Mouse (Mus musculus) embryonic facial prominence, embryonic 15.5 days (tissue): ENCODE data around the gene Tshz2. TPM values are rescaled to one million over a fixed set of nuclear protein-coding genes. Genes with fewer than 3 reads are reported as not detected.

ENCODE experiments used
- ATAC-seq: fragments of 200-750 bp; cut with Nextera tagmentation; 2 replicates; pipeline ENCODE4 v1.8.0; 2017; ENCODE audit warnings: low read depth, moderate TSS enrichment; ENCODE audit not compliant: insufficient number of reproducible peaks, low FRiP score, low TSS enrichment
- H3K27ac ChIP-seq: fragments of 300-500 bp; sonication (generic); replicated peaks from 2 replicates; pipeline ENCODE4 v1.5.1; 2015; ENCODE audit warnings: mild to moderate bottlenecking, inconsistent platforms
- H3K27me3 ChIP-seq: fragments of 300-500 bp; sonication (generic); 2 replicates; pipeline ENCODE4 v1.6.1; 2015; ENCODE audit warnings: inconsistent platforms
- H3K36me3 ChIP-seq: fragments of 300-500 bp; sonication (generic); 2 replicates; pipeline ENCODE4 v1.6.1; 2015; ENCODE audit warnings: mild to moderate bottlenecking, inconsistent platforms
- H3K4me1 ChIP-seq: fragments of 300-500 bp; sonication (generic); 2 replicates; pipeline ENCODE4 v1.6.1; 2015; ENCODE audit warnings: inconsistent platforms
- H3K4me2 ChIP-seq: fragments of 300-500 bp; sonication (generic); replicated peaks from 2 replicates; pipeline ENCODE4 v1.6.1; 2015; ENCODE audit warnings: mild to moderate bottlenecking, inconsistent platforms
- H3K4me3 ChIP-seq: fragments of 300-500 bp; sonication (generic); replicated peaks from 2 replicates; pipeline ENCODE4 v1.5.1; 2015; ENCODE audit warnings: mild to moderate bottlenecking, inconsistent platforms
- H3K9ac ChIP-seq: fragments of 300-500 bp; sonication (generic); 2 replicates; pipeline ENCODE4 v1.6.1; 2015; ENCODE audit warnings: inconsistent platforms
- H3K9me3 ChIP-seq: fragments of 300-500 bp; sonication (generic); replicated peaks from 2 replicates; pipeline ENCODE4 v1.6.1; 2016; ENCODE audit warnings: inconsistent platforms
- WGBS: fragments of 180-500 bp; shearing (Covaris S2); methylation state at CpG from one replicate; pipeline ENCODE4 v1.1.7; 2015; 5-methylcytosine and 5-hydroxymethylcytosine counted together
- polyA plus RNA-seq: library from polyadenylated mRNA; unstranded; fragments of >200 nt; fragmentation: Nextera tagmentation; extraction: Ambion mirVana; gene quantifications from 2 replicates; pipeline ENCODE4 v1.2.1, GENCODE M21; 2015

Tshz2 gene
- polyA plus RNA-seq, 1 experiment from 2014 or later, result 10.5 TPM

GRCm38 (mm10) chr2:169821021-169821441, 188.2 kb downstream of the Tshz2 start:
- H3K4me2 ChIP-seq, result no peak overlapping the region
- H3K9me3 ChIP-seq, result no peaks in the 10 kb centered on the region
- H3K36me3 ChIP-seq, result no peaks in the 10 kb centered on the region
- no peak for ATAC-seq
- WGBS, result 88% methylated on average over 9 of the region's 9 CpGs
- no peak overlapping the region for H3K9ac ChIP-seq
- no peak overlapping the region for H3K4me3 ChIP-seq
- H3K27ac ChIP-seq, result no peak overlapping the region
- no peaks in the 10 kb centered on the region for H3K27me3 ChIP-seq
- H3K4me1 ChIP-seq, result peaks cover 3% of the 10 kb centered on the region; the same call in 1 of the 2 replicates

DNA sequence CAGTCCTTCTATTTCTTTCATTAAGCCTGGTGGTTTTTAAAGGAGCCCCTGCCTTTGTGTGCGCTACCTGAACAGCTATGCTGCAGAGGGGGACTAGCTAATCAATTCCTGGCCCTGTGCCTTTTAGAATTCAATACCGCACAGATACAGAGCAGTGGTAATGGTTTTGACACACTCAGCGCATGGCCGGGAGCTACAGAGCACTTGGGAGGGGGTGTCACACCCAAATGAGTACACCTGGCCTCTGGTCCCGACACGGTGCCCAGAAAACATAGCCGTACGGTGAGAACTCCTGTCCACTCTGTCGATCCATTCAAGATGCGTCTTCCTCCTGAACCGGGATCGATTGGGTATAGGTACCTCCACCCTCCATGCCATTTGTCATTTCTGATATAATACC, 193.1 kb downstream of the Tshz2 start:
- Histone ChIP-seq H3K36me3 (no peaks in the 10 kb centered on the region), H3K27me3 (no peaks in the 10 kb centered on the region), H3K4me2 (no peak overlapping the region), H3K27ac (no peak overlapping the region), H3K4me3 (no peak overlapping the region), H3K4me1 (peaks cover 7% of the 10 kb centered on the region; the same call in 1 of the 2 replicates), H3K9me3 (no peaks in the 10 kb centered on the region), H3K9ac (no peak overlapping the region)
- 72% methylated on average over 12 of the region's 12 CpGs for WGBS
- ATAC-seq, result no peak

GRCm38 (mm10) chr2:169826316-169826715, 193.5 kb downstream of the Tshz2 start:
- Histone ChIP-seq H3K4me1 (peaks cover 7% of the 10 kb centered on the region; the same call in 1 of the 2 replicates), H3K9me3 (no peaks in the 10 kb centered on the region), H3K27me3 (no peaks in the 10 kb centered on the region), H3K4me2 (no peak overlapping the region), H3K36me3 (no peaks in the 10 kb centered on the region), H3K9ac (no peak overlapping the region), H3K27ac (no peak overlapping the region), H3K4me3 (no peak overlapping the region)
- ATAC-seq, result no peak
- 46% methylated on average over 15 of the region's 15 CpGs for WGBS

DNA sequence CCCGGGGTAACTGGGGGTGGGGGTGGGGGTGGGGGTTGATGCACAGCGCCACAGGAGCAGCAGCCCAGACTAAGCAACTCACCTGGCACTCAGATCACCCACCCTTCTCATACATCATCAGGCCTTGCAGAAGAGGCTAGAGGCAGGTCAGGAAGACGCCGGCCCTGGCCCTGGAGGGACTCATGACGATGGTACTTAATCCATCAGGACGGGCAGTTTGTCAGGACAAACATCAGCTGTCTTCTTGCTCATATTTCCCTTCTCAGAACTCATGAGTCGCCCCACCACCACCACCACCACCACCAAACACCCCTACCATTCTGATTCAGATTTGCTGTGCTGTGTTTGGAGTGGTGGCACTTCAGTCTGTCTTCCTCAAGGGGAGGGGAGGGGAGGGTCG, 194.0 kb downstream of the Tshz2 start:
- H3K36me3 ChIP-seq, result no peaks in the 10 kb centered on the region
- no peak for ATAC-seq
- no peaks in the 10 kb centered on the region for H3K27me3 ChIP-seq
- no peak overlapping the region for H3K4me2 ChIP-seq
- H3K4me3 ChIP-seq, result no peak overlapping the region
- H3K27ac ChIP-seq, result no peak overlapping the region
- peaks cover 7% of the 10 kb centered on the region; the same call in 1 of the 2 replicates for H3K4me1 ChIP-seq
- 60% methylated on average over 8 of the region's 8 CpGs for WGBS
- no peak overlapping the region for H3K9ac ChIP-seq
- H3K9me3 ChIP-seq, result no peaks in the 10 kb centered on the region

- Histone ChIP-seq H3K27ac (no peak overlapping the region), H3K27me3 (no peaks in the 10 kb centered on the region), H3K36me3 (no peaks in the 10 kb centered on the region), H3K9me3 (no peaks in the 10 kb centered on the region), H3K4me3 (no peak overlapping the region), H3K9ac (no peak overlapping the region), H3K4me1 (0 out of 2 replicates have a peak, but pooled peaks cover 4% of the 10 kb centered on the region), H3K4me2 (no peak overlapping the region)
- 88% methylated on average over 12 of the region's 12 CpGs for WGBS
- no peak for ATAC-seq
These were observed 199.4 kb downstream of the Tshz2 start for GRCm38 (mm10) chr2:169832184-169832583.

GRCm38 (mm10) chr2:169833638-169834037, 200.8 kb downstream of the Tshz2 start:
- Histone ChIP-seq H3K36me3 (no peaks in the 10 kb centered on the region), H3K27me3 (no peaks in the 10 kb centered on the region), H3K9ac (no peak overlapping the region), H3K4me3 (no peak overlapping the region), H3K27ac (no peak overlapping the region), H3K4me2 (no peak overlapping the region), H3K4me1 (0 out of 2 replicates have a peak, but pooled peaks cover 4% of the 10 kb centered on the region), H3K9me3 (no peaks in the 10 kb centered on the region)
- ATAC-seq, result no peak
- WGBS, result 73% methylated on average over 9 of the region's 9 CpGs

DNA sequence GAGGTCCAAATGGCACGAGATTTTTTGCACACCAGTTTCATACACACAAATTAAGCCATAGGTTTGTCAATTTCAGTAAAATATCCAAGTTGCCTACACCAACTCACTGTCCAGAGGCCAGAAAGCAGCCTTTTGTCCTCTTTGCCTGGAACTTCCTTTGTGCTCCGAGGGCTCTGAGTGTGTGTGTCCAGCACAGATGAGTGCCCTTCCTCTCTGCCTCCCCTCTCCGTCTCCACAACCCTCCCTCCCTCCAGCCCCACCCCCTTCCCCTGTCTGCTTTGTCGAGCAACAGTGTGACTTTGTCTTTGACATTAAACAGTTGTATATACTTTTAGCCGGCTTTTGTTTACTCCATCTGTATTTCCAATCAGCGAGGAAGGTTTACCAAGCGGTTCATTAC, 201.8 kb downstream of the Tshz2 start:
- no peaks in the 10 kb centered on the region for H3K27me3 ChIP-seq
- no peak overlapping the region for H3K9ac ChIP-seq
- no peaks in the 10 kb centered on the region for H3K36me3 ChIP-seq
- H3K4me3 ChIP-seq, result no peak overlapping the region
- no peak overlapping the region for H3K27ac ChIP-seq
- WGBS, result 27% methylated on average over 7 of the region's 7 CpGs
- no peak overlapping the region for H3K4me2 ChIP-seq
- ATAC-seq, result no peak
- 0 out of 2 replicates have a peak, but pooled peaks cover 4% of the 10 kb centered on the region for H3K4me1 ChIP-seq
- no peaks in the 10 kb centered on the region for H3K9me3 ChIP-seq

DNA sequence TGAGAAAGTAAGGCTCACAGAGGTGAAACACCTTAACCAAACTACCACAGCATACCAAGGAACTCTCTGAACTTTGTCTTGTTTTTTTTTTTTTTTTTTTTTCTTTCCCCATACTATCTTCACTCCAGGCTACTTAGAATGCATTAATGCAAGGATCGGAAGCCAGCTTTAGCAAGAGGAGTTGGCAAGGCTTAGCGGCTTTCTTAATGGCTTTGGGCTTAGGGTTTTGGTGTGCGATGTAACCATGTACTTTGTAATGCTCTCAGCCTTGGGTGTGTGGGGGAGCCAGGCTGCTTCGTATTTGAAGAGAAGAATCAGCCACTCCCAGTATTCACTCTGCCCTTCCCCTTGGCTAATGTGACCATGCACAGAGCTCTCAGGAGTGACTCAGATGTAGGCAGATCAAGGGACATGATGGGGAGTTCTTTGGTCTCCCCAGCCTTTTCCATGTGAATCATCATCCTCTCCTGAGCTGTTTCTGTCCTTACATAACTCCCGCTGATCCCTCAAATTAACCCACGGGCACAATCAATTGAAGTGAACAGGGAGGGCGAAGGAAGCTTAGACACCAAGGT, 204.3 kb downstream of the Tshz2 start:
- Histone ChIP-seq H3K4me1 (0 out of 2 replicates have a peak, but pooled peaks cover 4% of the 10 kb centered on the region), H3K36me3 (no peaks in the 10 kb centered on the region), H3K4me2 (no peak overlapping the region), H3K27me3 (no peaks in the 10 kb centered on the region), H3K9me3 (no peaks in the 10 kb centered on the region), H3K9ac (no peak overlapping the region), H3K27ac (no peak overlapping the region), H3K4me3 (no peak overlapping the region)
- ATAC-seq, result no peak
- 64% methylated on average over 7 of the region's 7 CpGs for WGBS

GRCm38 (mm10) chr2:169838521-169838920, 205.7 kb downstream of the Tshz2 start:
- Histone ChIP-seq H3K27ac (no peak overlapping the region), H3K9ac (no peak overlapping the region), H3K4me3 (no peak overlapping the region), H3K4me1 (peaks cover 4% of the 10 kb centered on the region; the same call in 1 of the 2 replicates), H3K36me3 (no peaks in the 10 kb centered on the region), H3K9me3 (no peaks in the 10 kb centered on the region), H3K4me2 (no peak overlapping the region), H3K27me3 (no peaks in the 10 kb centered on the region)
- whole genome bisulfite sequencing, result 88% methylated on average over 13 of the region's 13 CpGs
- no peak for ATAC-seq

DNA sequence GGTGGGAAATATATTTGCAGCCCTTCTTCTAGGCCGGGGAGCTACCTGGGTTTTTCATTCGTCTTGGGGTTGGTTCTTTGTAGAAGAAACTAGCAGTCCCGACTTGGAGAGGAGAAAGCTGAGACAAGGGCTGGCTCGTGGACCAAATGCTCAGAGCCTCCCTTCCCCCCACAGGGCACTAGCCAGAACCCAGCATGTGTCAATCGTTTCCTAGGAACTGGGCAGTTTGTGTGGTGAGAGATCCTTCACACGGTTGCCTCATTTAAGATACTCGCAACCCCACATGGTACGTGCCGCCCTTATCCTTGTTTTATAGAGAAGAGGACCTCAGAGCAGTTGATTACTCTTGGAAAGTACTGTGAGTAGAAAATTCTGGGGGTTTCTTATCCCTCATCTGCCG, 208.6 kb downstream of the Tshz2 start:
- Histone ChIP-seq H3K9ac (no peak overlapping the region), H3K27ac (no peak overlapping the region), H3K27me3 (no peaks in the 10 kb centered on the region), H3K36me3 (no peaks in the 10 kb centered on the region), H3K4me3 (no peak overlapping the region), H3K4me2 (no peak overlapping the region), H3K4me1 (peaks cover 13% of the 10 kb centered on the region; the same call in 1 of the 2 replicates), H3K9me3 (no peaks in the 10 kb centered on the region)
- ATAC-seq, result no peak
- 68% methylated on average over 10 of the region's 10 CpGs for WGBS

- no peaks in the 10 kb centered on the region for H3K27me3 ChIP-seq
- no peak overlapping the region for H3K4me2 ChIP-seq
- no peaks in the 10 kb centered on the region for H3K36me3 ChIP-seq
- no peaks in the 10 kb centered on the region for H3K9me3 ChIP-seq
- no peak overlapping the region for H3K4me3 ChIP-seq
- peaks cover 13% of the 10 kb centered on the region; the same call in 1 of the 2 replicates for H3K4me1 ChIP-seq
- 78% methylated on average over 6 of the region's 6 CpGs for WGBS
- no peak overlapping the region for H3K9ac ChIP-seq
- no peak for ATAC-seq
- no peak overlapping the region for H3K27ac ChIP-seq
These were observed 209.7 kb downstream of the Tshz2 start for GRCm38 (mm10) chr2:169842494-169842893.

DNA sequence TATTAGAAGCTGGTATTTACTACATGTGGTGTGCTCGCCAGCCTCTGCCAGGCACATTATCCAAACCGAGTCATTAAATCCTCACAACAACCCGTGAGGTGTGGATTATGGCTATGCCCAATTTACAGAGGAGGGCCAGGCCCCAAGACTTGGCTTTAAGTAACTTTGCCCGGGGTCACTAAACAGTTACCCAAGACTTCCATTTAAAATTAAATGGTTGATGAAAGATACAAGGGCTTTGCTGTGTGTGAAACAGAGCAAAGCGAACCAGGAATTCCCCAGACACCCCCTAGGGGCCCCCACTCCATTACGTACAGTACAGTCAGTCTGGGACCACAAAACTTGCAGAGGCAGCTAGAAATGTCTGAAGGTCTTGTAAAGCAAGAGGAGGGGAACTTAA, 210.7 kb downstream of the Tshz2 start:
- H3K4me3 ChIP-seq, result no peak overlapping the region
- H3K4me2 ChIP-seq, result no peak overlapping the region
- H3K36me3 ChIP-seq, result no peaks in the 10 kb centered on the region
- 13% methylated on average over 6 of the region's 6 CpGs for WGBS
- H3K27ac ChIP-seq, result no peak overlapping the region
- H3K9me3 ChIP-seq, result no peaks in the 10 kb centered on the region
- no peaks in the 10 kb centered on the region for H3K27me3 ChIP-seq
- H3K4me1 ChIP-seq, result peaks cover 13% of the 10 kb centered on the region; the same call in 1 of the 2 replicates
- H3K9ac ChIP-seq, result no peak overlapping the region
- peak; percentile 51; the same call in 1 of the 2 replicates for ATAC-seq
